Mouse (Mus musculus): ENCODE results near the gene Atl2. TPM values are rescaled to one million over a fixed set of nuclear protein-coding genes. Genes with fewer than 3 reads are reported as not detected.

The Atl2 gene
- polyA plus RNA-seq, 1 experiment = 1.5 TPM

GRCm38 (mm10) chr17:79826482-79827034 lies 69.4 kb downstream of the Atl2 start:
- no peak overlapping the region for H3K4me3 ChIP-seq (replicated peaks)
- no peaks in the 10 kb centered on the region for H3K4me1 ChIP-seq
- TF ChIP-seq GATA1 (IDR thresholded peaks at IDR 0.05; ENCODE audit: borderline replicate concordance, low read length) = no peak
- no peak for TF ChIP-seq FLI1 (IDR thresholded peaks at IDR 0.05; ENCODE audit: low read length)
- H3K9me3 ChIP-seq = no peaks in the 10 kb centered on the region; the same call in 1 of the 2 replicates
- H3K36me3 ChIP-seq (replicated peaks; ENCODE audit: low read length) = no peaks in the 10 kb centered on the region
- peaks cover 3% of the 10 kb centered on the region for H3K27me3 ChIP-seq (replicated peaks)

- Histone ChIP-seq H3K4me1 (no peaks in the 10 kb centered on the region), H3K9me3 (no peaks in the 10 kb centered on the region; the same call in 1 of the 2 replicates), H3K27me3 (replicated peaks) (peaks cover 3% of the 10 kb centered on the region), H3K36me3 (replicated peaks; ENCODE audit: low read length) (no peaks in the 10 kb centered on the region), H3K4me3 (replicated peaks) (no peak overlapping the region)
- TF ChIP-seq FLI1 (IDR thresholded peaks at IDR 0.05; ENCODE audit: low read length) = no peak
- TF ChIP-seq GATA1 (IDR thresholded peaks at IDR 0.05; ENCODE audit: borderline replicate concordance, low read length) = no peak
These were observed 70.5 kb downstream of the Atl2 start for GRCm38 (mm10) chr17:79825241-79826030.

GRCm38 (mm10) chr17:79824406-79824805 lies 71.5 kb downstream of the Atl2 start:
- peaks cover 3% of the 10 kb centered on the region for H3K27me3 ChIP-seq (replicated peaks)
- H3K4me3 ChIP-seq (replicated peaks) = no peak overlapping the region
- no peak for TF ChIP-seq GATA1 (IDR thresholded peaks at IDR 0.05; ENCODE audit: borderline replicate concordance, low read length)
- no peak for TF ChIP-seq FLI1 (IDR thresholded peaks at IDR 0.05; ENCODE audit: low read length)
- H3K36me3 ChIP-seq (replicated peaks; ENCODE audit: low read length) = no peaks in the 10 kb centered on the region
- H3K4me1 ChIP-seq = no peaks in the 10 kb centered on the region
- H3K9me3 ChIP-seq = no peaks in the 10 kb centered on the region; the same call in 1 of the 2 replicates

GRCm38 (mm10) chr17:79818884-79819283 lies 77.0 kb downstream of the Atl2 start:
- Histone ChIP-seq H3K4me1 (no peaks in the 10 kb centered on the region), H3K27me3 (replicated peaks) (no peaks in the 10 kb centered on the region), H3K36me3 (replicated peaks; ENCODE audit: low read length) (no peaks in the 10 kb centered on the region), H3K9me3 (no peaks in the 10 kb centered on the region), H3K4me3 (replicated peaks) (no peak overlapping the region)
- TF ChIP-seq FLI1 (IDR thresholded peaks at IDR 0.05; ENCODE audit: low read length) = no peak
- TF ChIP-seq GATA1 (IDR thresholded peaks at IDR 0.05; ENCODE audit: borderline replicate concordance, low read length) = no peak

GRCm38 (mm10) chr17:79817995-79818394 lies 77.9 kb downstream of the Atl2 start:
- Histone ChIP-seq H3K36me3 (replicated peaks; ENCODE audit: low read length) (no peaks in the 10 kb centered on the region), H3K4me1 (no peaks in the 10 kb centered on the region), H3K4me3 (replicated peaks) (no peak overlapping the region), H3K27me3 (replicated peaks) (no peaks in the 10 kb centered on the region), H3K9me3 (no peaks in the 10 kb centered on the region)
- TF ChIP-seq GATA1 (IDR thresholded peaks at IDR 0.05; ENCODE audit: borderline replicate concordance, low read length) (no peak), FLI1 (IDR thresholded peaks at IDR 0.05; ENCODE audit: low read length) (no peak)

- Histone ChIP-seq H3K36me3 (replicated peaks; ENCODE audit: low read length) (no peaks in the 10 kb centered on the region), H3K4me3 (replicated peaks) (no peak overlapping the region), H3K27me3 (replicated peaks) (no peaks in the 10 kb centered on the region), H3K9me3 (no peaks in the 10 kb centered on the region), H3K4me1 (no peaks in the 10 kb centered on the region)
- no peak for TF ChIP-seq FLI1 (IDR thresholded peaks at IDR 0.05; ENCODE audit: low read length)
- no peak for TF ChIP-seq GATA1 (IDR thresholded peaks at IDR 0.05; ENCODE audit: borderline replicate concordance, low read length)
These were observed 78.4 kb downstream of the Atl2 start for GRCm38 (mm10) chr17:79817551-79817950.

- no peaks in the 10 kb centered on the region for H3K4me1 ChIP-seq
- no peaks in the 10 kb centered on the region for H3K27me3 ChIP-seq (replicated peaks)
- TF ChIP-seq FLI1 (IDR thresholded peaks at IDR 0.05; ENCODE audit: low read length) (no peak), GATA1 (IDR thresholded peaks at IDR 0.05; ENCODE audit: borderline replicate concordance, low read length) (no peak)
- no peaks in the 10 kb centered on the region for H3K36me3 ChIP-seq (replicated peaks; ENCODE audit: low read length)
- no peaks in the 10 kb centered on the region for H3K9me3 ChIP-seq
- no peak overlapping the region for H3K4me3 ChIP-seq (replicated peaks)
These were observed 79.0 kb downstream of the Atl2 start for GRCm38 (mm10) chr17:79816896-79817295.

GRCm38 (mm10) chr17:79810421-79810820 lies 85.5 kb downstream of the Atl2 start:
- H3K4me1 ChIP-seq = no peaks in the 10 kb centered on the region
- TF ChIP-seq GATA1 (IDR thresholded peaks at IDR 0.05; ENCODE audit: borderline replicate concordance, low read length) = no peak
- TF ChIP-seq FLI1 (IDR thresholded peaks at IDR 0.05; ENCODE audit: low read length) = no peak
- H3K27me3 ChIP-seq (replicated peaks) = no peaks in the 10 kb centered on the region
- no peaks in the 10 kb centered on the region for H3K9me3 ChIP-seq
- H3K36me3 ChIP-seq (replicated peaks; ENCODE audit: low read length) = no peaks in the 10 kb centered on the region
- H3K4me3 ChIP-seq (replicated peaks) = no peak overlapping the region

- TF ChIP-seq FLI1 (IDR thresholded peaks at IDR 0.05; ENCODE audit: low read length) (no peak), GATA1 (IDR thresholded peaks at IDR 0.05; ENCODE audit: borderline replicate concordance, low read length) (no peak)
- Histone ChIP-seq H3K9me3 (no peaks in the 10 kb centered on the region), H3K27me3 (replicated peaks) (no peaks in the 10 kb centered on the region), H3K4me3 (replicated peaks) (no peak overlapping the region), H3K36me3 (replicated peaks; ENCODE audit: low read length) (no peaks in the 10 kb centered on the region), H3K4me1 (no peaks in the 10 kb centered on the region)
These were observed 86.2 kb downstream of the Atl2 start for GRCm38 (mm10) chr17:79809491-79810316.
